Mouse (Mus musculus): ENCODE data around the gene Fam72a. TPM values are rescaled to one million over a fixed set of nuclear protein-coding genes. Genes with fewer than 3 reads are reported as not detected.

Gene Fam72a
- under 1 TPM; 0.24 to 0.50 TPM for total RNA-seq (2023)

GRCm38 (mm10) chr1:131527281-131528080, at the start of gene Fam72a, which contains the start of gene Srgap2:
Gene Fam72a, plus strand, starts transcription at chr1:131527903.
Gene Srgap2, minus strand, starts transcription at chr1:131527352.

Other genes with a start within 250 kb of the Fam72a start
- gene Ikbke, start 248.3 kb upstream of the Fam72a start, total RNA-seq (2023) = 10 to 100 TPM; 53.7 to 59.9 TPM
- gene Srgap2, start 551 bp upstream of the Fam72a start, total RNA-seq (2023) = 100 to 1,000 TPM; 129 to 132 TPM
- gene Avpr1b, start 71.3 kb downstream of the Fam72a start, total RNA-seq (2023) = not detected
- 10 to 100 TPM; 39.7 to 48.1 TPM for gene Ctse, start 110.4 kb downstream of the Fam72a start, total RNA-seq (2023)
- 10 to 100 TPM; 20.0 to 21.9 TPM for gene Rab7b, start 160.8 kb downstream of the Fam72a start, total RNA-seq (2023)
- not detected for gene Slc26a9, start 216.1 kb downstream of the Fam72a start, total RNA-seq (2023)

Data from monocyte, adult 59 days (primary cell).